ENCODE assay signal across 12 mouse cellular contexts in genomic region chr10:60775473-60775872, GRCm38 (mm10). TPM values are rescaled to one million over a fixed set of nuclear protein-coding genes. Genes with fewer than 3 reads are reported as not detected.
A peak's percentile ranks its signal among the peaks of the same experiment; 100 is the strongest.
DNase-seq lines count a peak whose midpoint lies in the region; ATAC-seq and TF ChIP-seq lines count a peak whose summit lies in the region.
"Had no signal": no experiment of that assay in that cellular context is flagged by ENCODE, and none has a peak within 500 bp of the region (broad histone marks: within the 10 kb centered on the region; RNA-seq: fewer than 3 reads in every experiment).

No protein-coding gene starts in this region.

- H3K9me3 ChIP-seq in forebrain, postnatal 0 days (ENCODE audit: low read length) = no peaks in the 10 kb centered on the region
- H3K9me3 ChIP-seq in forebrain, embryonic 12.5 days = no peaks in the 10 kb centered on the region
- H3K9me3 ChIP-seq in liver, embryonic 11.5 days (ENCODE audit: control insufficient read depth, low read length) = no peaks in the 10 kb centered on the region
- H3K9me3 ChIP-seq in CH12.LX (replicated peaks; ENCODE audit: low read length) = no peaks in the 10 kb centered on the region
- H3K9me3 ChIP-seq in forebrain, embryonic 11.5 days (ENCODE audit: control insufficient read depth, low read length) = no peaks in the 10 kb centered on the region
- H3K9me3 ChIP-seq: liver, embryonic 13.5 days had no signal

- no peaks in the 10 kb centered on the region for H3K79me2 ChIP-seq in liver, adult 2 months (ENCODE audit: control insufficient read depth, insufficient read depth, low read length)
- H3K79me2 ChIP-seq in CH12.LX (replicated peaks; ENCODE audit: control insufficient read depth, extremely low read depth, insufficient read depth, poor library complexity, severe bottlenecking) = no peaks in the 10 kb centered on the region

- in situ Hi-C loops in CH12.LX (cut with MboI; ENCODE audit: low pct_ligation_motif_present, low pct_unique_long_range_greater_than_20kb, low sequenced_read_pairs) = loop anchor here (5.0 kb wide), 1 partner anchor 277 kb away; no protein-coding TSS in a partner anchor

- TF ChIP-seq CTCF in forebrain, postnatal 0 days (IDR thresholded peaks at IDR 0.05; ENCODE audit: low read depth) = peak; percentile 55
- TF ChIP-seq CTCF in liver, adult 2 months (IDR thresholded peaks at IDR 0.05; ENCODE audit: low read depth, low read length) = peak; percentile 50
- peak; percentile 66 to 67; a peak in 3 of 4 replicates for TF ChIP-seq CTCF in CH12.LX (conservative IDR thresholded peaks at IDR 0.05 in 1 of 2, IDR thresholded peaks at IDR 0.05 in 1 of 2; ENCODE audit: low read depth in 2 of 2, low read length in 2 of 2)
- peak; percentile 35; the same call in 1 of the 2 replicates for TF ChIP-seq CTCF in embryonic fibroblast, embryonic 13.5 days (IDR thresholded peaks at IDR 0.05; ENCODE audit: borderline replicate concordance, insufficient read depth, low read length)

- 80% methylated on average over 6 of the region's 6 CpGs for WGBS in forebrain, postnatal 0 days
- WGBS in forebrain, embryonic 12.5 days = 85% methylated on average over 6 of the region's 6 CpGs
- 87% methylated on average over 6 of the region's 6 CpGs for WGBS in liver, adult 2 months
- WGBS in liver, embryonic 11.5 days = 68% methylated on average over 6 of the region's 6 CpGs
- 78% methylated on average over 6 of the region's 6 CpGs for WGBS in forebrain, embryonic 11.5 days

- no peaks in the 10 kb centered on the region for H3K36me3 ChIP-seq in forebrain, postnatal 0 days (ENCODE audit: insufficient read depth)
- peaks cover 8% of the 10 kb centered on the region for H3K36me3 ChIP-seq in forebrain, embryonic 12.5 days (replicated peaks)
- no peaks in the 10 kb centered on the region for H3K36me3 ChIP-seq in liver, adult 2 months (ENCODE audit: control insufficient read depth, insufficient read depth, low read length)
- H3K36me3 ChIP-seq in liver, embryonic 11.5 days (ENCODE audit: control insufficient read depth, insufficient read depth, low read length) = no peaks in the 10 kb centered on the region
- H3K36me3 ChIP-seq in CH12.LX (replicated peaks in 1 of 2; ENCODE audit: control insufficient read depth in 1 of 2, insufficient read depth in 1 of 2, low read length in 1 of 2) = no peaks in the 10 kb centered on the region
- no peaks in the 10 kb centered on the region; the same call in 1 of the 2 replicates for H3K36me3 ChIP-seq in forebrain, embryonic 11.5 days (ENCODE audit: control insufficient read depth, insufficient read depth, low read length)
- H3K36me3 ChIP-seq: liver, embryonic 13.5 days had no signal

- TF ChIP-seq RAD21 in CH12.LX (IDR thresholded peaks at IDR 0.05; ENCODE audit: low read depth, low read length) = peak; percentile 26

- ATAC-seq in forebrain, postnatal 0 days = no peak
- no peak for ATAC-seq in forebrain, embryonic 12.5 days (ENCODE audit: low FRiP score)
- no peak for ATAC-seq in liver, embryonic 11.5 days (replicated peaks; ENCODE audit: low FRiP score)
- ATAC-seq in megakaryocyte, adult 5-6 weeks (ENCODE audit: poor library complexity, severe bottlenecking) = no peak
- no peak for ATAC-seq in forebrain, embryonic 11.5 days (replicated peaks; ENCODE audit: low FRiP score)

- no peak for TF ChIP-seq EP300 in CH12.LX (IDR thresholded peaks at IDR 0.05; ENCODE audit: low read length)

- no peaks in the 10 kb centered on the region; the same call in 1 of the 2 replicates for H3K27me3 ChIP-seq in forebrain, postnatal 0 days (ENCODE audit: insufficient read depth, low read length)
- no peaks in the 10 kb centered on the region for H3K27me3 ChIP-seq in forebrain, embryonic 12.5 days
- H3K27me3 ChIP-seq in liver, adult 2 months (ENCODE audit: control insufficient read depth, insufficient read depth, low read length) = no peaks in the 10 kb centered on the region
- H3K27me3 ChIP-seq in liver, embryonic 11.5 days (replicated peaks; ENCODE audit: control insufficient read depth, insufficient read depth, low read length) = no peaks in the 10 kb centered on the region
- peaks cover 52% of the 10 kb centered on the region for H3K27me3 ChIP-seq in CH12.LX (replicated peaks)
- no peaks in the 10 kb centered on the region for H3K27me3 ChIP-seq in forebrain, embryonic 11.5 days (ENCODE audit: control insufficient read depth, insufficient read depth, low read length)
- H3K27me3 ChIP-seq: liver, embryonic 13.5 days had no signal

- H3K4me2 ChIP-seq in forebrain, postnatal 0 days (ENCODE audit: low read depth) = no peak overlapping the region
- no peak overlapping the region for H3K4me2 ChIP-seq in forebrain, embryonic 12.5 days
- H3K4me2 ChIP-seq in liver, embryonic 11.5 days = no peak overlapping the region
- H3K4me2 ChIP-seq in CH12.LX (ENCODE audit: insufficient read depth, low read depth, poor library complexity, severe bottlenecking) = no peak overlapping the region
- no peak overlapping the region for H3K4me2 ChIP-seq in forebrain, embryonic 11.5 days (ENCODE audit: low read depth, low read length, severe bottlenecking)
- H3K4me2 ChIP-seq: liver, embryonic 13.5 days had no signal

- no peak overlapping the region for H3K27ac ChIP-seq in forebrain, postnatal 0 days (ENCODE audit: low read depth, low read length)
- no peak overlapping the region for H3K27ac ChIP-seq in forebrain, embryonic 12.5 days
- H3K27ac ChIP-seq in liver, adult 2 months (replicated peaks; ENCODE audit: insufficient read depth, low read depth, low read length) = no peak overlapping the region
- no peak overlapping the region for H3K27ac ChIP-seq in liver, embryonic 11.5 days (ENCODE audit: low read depth, low read length)
- H3K27ac ChIP-seq in CH12.LX (ENCODE audit: insufficient read depth, low read depth) = no peak overlapping the region
- no peak overlapping the region for H3K27ac ChIP-seq in embryonic fibroblast, embryonic 13.5 days (ENCODE audit: insufficient read depth, low read length)
- H3K27ac ChIP-seq in forebrain, embryonic 11.5 days (ENCODE audit: low read depth, low read length) = no peak overlapping the region
- H3K27ac ChIP-seq: liver, embryonic 13.5 days had no signal

- no peak for DNase-seq in forebrain, postnatal 0 days
- DNase-seq in liver, adult 2 months (ENCODE audit: extremely low read depth, low read depth, low spot score) = no peak
- no peak for DNase-seq in liver, embryonic 11.5 days (ENCODE audit: low spot score)
- DNase-seq in CH12.LX (ENCODE audit: extremely low read depth) = peak; percentile 15
- DNase-seq in forebrain, embryonic 11.5 days (ENCODE audit: low spot score) = no peak
- DNase-seq: adrenal gland, postnatal 36 days; heart, postnatal 36 days; liver, embryonic 13.5 days; right cerebral cortex, adult 18-20 months had no signal

- no peak overlapping the region for H3K9ac ChIP-seq in forebrain, postnatal 0 days
- H3K9ac ChIP-seq in forebrain, embryonic 12.5 days = no peak overlapping the region
- no peak overlapping the region for H3K9ac ChIP-seq in liver, adult 2 months (ENCODE audit: low read depth, low read length)
- H3K9ac ChIP-seq in liver, embryonic 11.5 days (ENCODE audit: low read depth, low read length) = no peak overlapping the region
- no peak overlapping the region for H3K9ac ChIP-seq in CH12.LX (ENCODE audit: insufficient read depth, low read depth)
- H3K9ac ChIP-seq in forebrain, embryonic 11.5 days (ENCODE audit: low read length) = no peak overlapping the region
- H3K9ac ChIP-seq: liver, embryonic 13.5 days had no signal

- TF ChIP-seq POLR2A in liver, adult 2 months (IDR thresholded peaks at IDR 0.05; ENCODE audit: extremely low read depth, insufficient read depth, low read length) = no peak
- no peak for TF ChIP-seq POLR2A in CH12.LX (IDR thresholded peaks at IDR 0.05; ENCODE audit: low read depth, low read length)
- no peak for TF ChIP-seq POLR2A in embryonic fibroblast, embryonic 13.5 days (IDR thresholded peaks at IDR 0.05; ENCODE audit: low read depth, low read length)

- H3K4me1 ChIP-seq in forebrain, postnatal 0 days (ENCODE audit: insufficient read depth) = no peaks in the 10 kb centered on the region; the same call in 1 of the 2 replicates
- H3K4me1 ChIP-seq in forebrain, embryonic 12.5 days = peaks cover 2% of the 10 kb centered on the region; the same call in 1 of the 2 replicates
- no peaks in the 10 kb centered on the region for H3K4me1 ChIP-seq in liver, adult 2 months (ENCODE audit: control insufficient read depth, insufficient read depth, low read length)
- no peaks in the 10 kb centered on the region for H3K4me1 ChIP-seq in liver, embryonic 11.5 days (replicated peaks; ENCODE audit: control insufficient read depth, insufficient read depth, low read length)
- H3K4me1 ChIP-seq in CH12.LX (ENCODE audit: control insufficient read depth in 1 of 2, insufficient read depth in 2 of 2) = no peaks in the 10 kb centered on the region; a peak in 1 of 4 replicates
- no peaks in the 10 kb centered on the region for H3K4me1 ChIP-seq in embryonic fibroblast, embryonic 13.5 days (ENCODE audit: control insufficient read depth, insufficient read depth, low read length)
- H3K4me1 ChIP-seq in forebrain, embryonic 11.5 days (replicated peaks; ENCODE audit: control insufficient read depth, insufficient read depth, low read length) = peaks cover 2% of the 10 kb centered on the region; the same call in 1 of the 2 replicates
- H3K4me1 ChIP-seq: liver, embryonic 13.5 days had no signal

- no peak overlapping the region for H3K4me3 ChIP-seq in forebrain, postnatal 0 days (ENCODE audit: low read depth, low read length)
- H3K4me3 ChIP-seq in forebrain, embryonic 12.5 days (replicated peaks) = no peak overlapping the region
- no peak overlapping the region for H3K4me3 ChIP-seq in liver, adult 2 months (ENCODE audit: insufficient read depth, low read depth, low read length)
- H3K4me3 ChIP-seq in liver, embryonic 11.5 days (ENCODE audit: low read depth, low read length) = no peak overlapping the region
- no peak overlapping the region for H3K4me3 ChIP-seq in CH12.LX (replicated peaks in 1 of 3; ENCODE audit: low read depth in 2 of 3, low read length in 2 of 3, poor library complexity in 1 of 3)
- no peak overlapping the region for H3K4me3 ChIP-seq in embryonic fibroblast, embryonic 13.5 days (ENCODE audit: insufficient read depth, low read length)
- H3K4me3 ChIP-seq in forebrain, embryonic 11.5 days (ENCODE audit: low read depth, low read length) = no peak overlapping the region
- H3K4me3 ChIP-seq: liver, embryonic 13.5 days had no signal

- dilution Hi-C loops in CH12.LX (cut with MboI; ENCODE audit: extremely low pct_ligation_motif_present, extremely low pct_unique_long_range_greater_than_20kb, low sequenced_read_pairs) = no loop called here

RNA-seq across cellular contexts. Expression of gene Slc29a3, which starts 22.9 kb away (rescaled TPM):
- total RNA-seq in forebrain, postnatal 0 days (2014; rRNA removed) = 6.5 and 9.3 TPM in 2 replicates
- 7.8 and 11.6 TPM in 2 replicates for polyA plus RNA-seq in forebrain, postnatal 0 days (2015; fragmentation: Nextera tagmentation; extraction: Ambion mirVana)
- polyA plus RNA-seq in forebrain, embryonic 12.5 days (2016; fragmentation: Nextera tagmentation; extraction: Ambion mirVana) = 9.6 and 10.3 TPM in 2 replicates
- total RNA-seq in liver, adult 2 months (2014; rRNA removed) = 1.8 and 2.1 TPM in 2 replicates
- 2.5 and 2.8 TPM in 2 replicates for polyA plus RNA-seq in liver, adult 2 months (2012; rRNA removed)
- 4.3 and 4.8 TPM in 2 replicates for polyA plus RNA-seq in liver, embryonic 11.5 days (2014; fragmentation: Nextera tagmentation; extraction: Ambion mirVana)
- 5.9 and 6.7 TPM in 2 replicates for total RNA-seq in CH12.LX (2012; rRNA removed)
- 3.3 and 4.1 TPM in 2 replicates for total RNA-seq in CH12.LX (2014; rRNA removed)
- 13.3 and 19.1 TPM in 2 replicates for polyA plus RNA-seq in CH12.LX (2012; ENCODE audit: insufficient read length, low read depth)
- polyA plus RNA-seq in embryonic fibroblast, embryonic 13.5 days (2011; ENCODE audit: insufficient read length, low read depth, missing spikeins) = 21.3 and 23.5 TPM in 2 replicates
- total RNA-seq in megakaryocyte, adult 5-6 weeks (2015) = 74.1 and 81.6 TPM in 2 replicates
- 25.5 and 32.2 TPM in 2 replicates for total RNA-seq in megakaryocyte, adult 5-6 weeks (2017)
- polyA plus RNA-seq in forebrain, embryonic 11.5 days (2014; fragmentation: Nextera tagmentation; extraction: Ambion mirVana) = 8.0 and 8.9 TPM in 2 replicates

RNA-seq across cellular contexts. Expression of gene Unc5b, which starts 55.9 kb away (rescaled TPM):
- 8.5 and 15.9 TPM in 2 replicates for total RNA-seq in forebrain, postnatal 0 days (2014; rRNA removed)
- polyA plus RNA-seq in forebrain, postnatal 0 days (2015; fragmentation: Nextera tagmentation; extraction: Ambion mirVana) = 1.1 and 1.6 TPM in 2 replicates
- polyA plus RNA-seq in forebrain, embryonic 12.5 days (2016; fragmentation: Nextera tagmentation; extraction: Ambion mirVana) = 3.6 and 4.7 TPM in 2 replicates
- total RNA-seq in liver, adult 2 months (2014; rRNA removed) = 0.83 and 1.3 TPM in 2 replicates
- 1.0 and 1.1 TPM in 2 replicates for polyA plus RNA-seq in liver, adult 2 months (2012; rRNA removed)
- 3.2 and 4.2 TPM in 2 replicates for polyA plus RNA-seq in liver, embryonic 11.5 days (2014; fragmentation: Nextera tagmentation; extraction: Ambion mirVana)
- total RNA-seq in CH12.LX (2012; rRNA removed) = 0.21 and 0.29 TPM in 2 replicates
- total RNA-seq in CH12.LX (2014; rRNA removed) = 0.04 and 0.05 TPM in 2 replicates
- 0.05 and 0.06 TPM in 2 replicates for polyA plus RNA-seq in CH12.LX (2012; ENCODE audit: insufficient read length, low read depth)
- polyA plus RNA-seq in embryonic fibroblast, embryonic 13.5 days (2011; ENCODE audit: insufficient read length, low read depth, missing spikeins) = 101 and 119 TPM in 2 replicates
- total RNA-seq in megakaryocyte, adult 5-6 weeks (2015) = not detected in 2 replicates
- total RNA-seq in megakaryocyte, adult 5-6 weeks (2017) = 0.07 and 0.08 TPM in 2 replicates
- polyA plus RNA-seq in forebrain, embryonic 11.5 days (2014; fragmentation: Nextera tagmentation; extraction: Ambion mirVana) = 4.0 TPM in 2 replicates

Comparison
In these comparisons a context has a peak if more than half of its experiments do, and no peak if none do; other contexts are left out.
1. RNA of gene Unc5b, which starts 55.9 kb away (polyA plus RNA-seq): 101 to 119 TPM in embryonic fibroblast, embryonic 13.5 days; 3.6 to 4.7 TPM in forebrain, embryonic 12.5 days, 3.2 to 4.2 TPM in liver, embryonic 11.5 days, 4.0 TPM in forebrain, embryonic 11.5 days, 1.1 to 1.6 TPM in forebrain, postnatal 0 days, 1.0 to 1.1 TPM in liver, adult 2 months and 0.05 to 0.06 TPM in CH12.LX; every median in the first group is over 10 times any median in the second.
2. Peak in every context shown above with its lines, with median percentiles within 50 percentile points of each other: CTCF ChIP-seq.